Mouse (Mus musculus) brain, embryonic 18.5 days (tissue): ENCODE measurements around the gene Zfp715.
"Not testable (repeated sequence)": the region's sequence is repeated elsewhere in the genome, so short reads cannot be mapped to it uniquely, and the experiment has no call there.

Experiments used
- DNase-seq: peaks from one replicate; pipeline ENCODE4 v3.0.0-alpha.2; 2012; ENCODE audit warnings: low read depth, low spot score

Gene Zfp715

GRCm38 (mm10) chr7:43313013-43313428 is at the start of gene Zfp715:
TSS of gene Zfp715 (minus strand) at chr7:43313294.
- DNase-seq: peak; percentile 91

GRCm38 (mm10) chr7:43362021-43362420 is 48.9 kb upstream of the Zfp715 start:
- no peak for DNase-seq

- no peak for DNase-seq
These were observed 48.3 kb upstream of the Zfp715 start for GRCm38 (mm10) chr7:43361442-43361841.

- no peak for DNase-seq
These were observed 45.5 kb upstream of the Zfp715 start for GRCm38 (mm10) chr7:43358556-43358955.

DNA sequence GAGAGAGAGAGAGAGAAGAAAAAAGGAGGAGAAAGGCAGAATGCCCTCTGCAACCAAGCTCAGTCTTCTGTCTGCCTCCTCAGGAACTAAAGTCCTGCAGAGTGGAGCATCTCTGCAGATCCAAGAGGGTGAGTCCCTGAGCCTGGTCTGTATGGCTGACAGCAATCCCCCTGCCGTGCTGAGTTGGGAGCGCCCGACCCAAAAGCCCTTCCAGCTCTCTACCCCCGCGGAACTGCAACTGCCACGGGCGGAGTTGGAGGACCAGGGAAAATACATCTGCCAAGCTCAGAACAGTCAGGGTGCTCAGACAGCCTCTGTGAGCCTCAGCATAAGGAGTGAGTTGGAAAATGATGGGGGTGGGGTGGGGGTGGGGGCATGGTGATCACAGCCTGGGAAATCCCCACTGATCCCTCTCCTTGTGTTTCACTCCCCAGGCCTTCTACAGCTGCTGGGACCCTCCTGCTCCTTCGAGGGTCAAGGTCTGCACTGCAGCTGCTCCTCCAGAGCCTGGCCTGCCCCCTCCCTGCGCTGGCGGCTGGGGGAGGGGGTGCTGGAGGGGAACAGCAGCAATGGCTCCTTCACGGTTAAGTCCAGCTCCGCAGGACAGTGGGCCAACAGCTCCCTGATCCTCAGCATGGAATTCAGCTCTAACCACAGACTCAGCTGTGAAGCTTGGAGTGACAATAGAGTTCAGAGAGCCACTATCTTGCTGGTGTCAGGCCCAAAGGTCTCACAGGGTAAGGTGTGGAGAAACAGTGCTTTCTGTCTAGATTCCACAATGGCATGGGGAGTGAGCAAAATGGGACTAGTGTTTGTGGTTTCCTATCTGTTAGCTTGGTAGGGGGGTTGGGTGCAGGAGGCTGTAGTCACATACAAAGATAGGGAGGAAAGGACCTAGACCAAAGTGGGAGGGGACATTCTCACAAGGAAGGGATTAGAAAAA is 42.1 kb upstream of the Zfp715 start:
- DNase-seq: no peak

DNA sequence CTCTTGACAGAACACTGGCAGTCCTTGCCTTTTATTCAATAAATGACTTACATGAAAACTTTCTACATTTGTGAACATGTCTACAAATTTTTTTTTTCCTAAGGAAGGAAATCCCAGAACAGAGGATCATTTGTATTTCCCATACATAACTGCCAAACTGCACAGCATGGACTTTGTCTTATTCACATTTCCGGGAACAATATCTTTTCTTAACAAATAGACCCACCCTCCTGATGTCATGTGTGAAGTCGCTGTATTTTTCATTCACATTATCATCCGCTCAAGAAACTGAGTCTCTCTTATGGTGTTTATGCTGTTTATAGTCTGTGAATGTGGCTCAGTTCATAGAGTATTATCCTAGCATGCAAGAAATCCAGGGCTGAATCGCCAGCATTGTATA is 40.7 kb upstream of the Zfp715 start:
- no peak for DNase-seq

DNA sequence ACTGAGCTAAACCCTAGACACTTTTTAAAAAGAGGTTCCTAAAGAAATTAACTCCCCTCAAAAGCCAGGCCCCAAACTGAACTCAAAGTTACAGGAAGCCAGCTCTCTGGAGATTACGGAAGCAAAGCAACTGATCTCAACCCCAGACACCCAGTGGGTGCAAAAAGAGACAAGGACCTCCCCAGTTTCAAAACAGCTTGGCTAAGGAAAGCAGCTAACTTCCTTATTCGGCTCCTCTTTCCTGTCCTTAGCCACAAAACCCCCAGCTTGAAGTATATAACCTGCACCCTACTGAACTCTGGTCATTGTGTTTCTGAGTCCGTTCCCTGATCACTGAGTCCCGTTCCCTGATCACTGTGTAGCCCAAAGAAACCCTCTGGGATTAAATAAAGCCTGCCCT is 40.0 kb upstream of the Zfp715 start:
- DNase-seq: no peak

- DNase-seq: no peak
These were observed 38.1 kb upstream of the Zfp715 start, which contains the start of gene Siglecf for GRCm38 (mm10) chr7:43351154-43351553. TSS of gene Siglecf (plus strand) at chr7:43351341.

DNA sequence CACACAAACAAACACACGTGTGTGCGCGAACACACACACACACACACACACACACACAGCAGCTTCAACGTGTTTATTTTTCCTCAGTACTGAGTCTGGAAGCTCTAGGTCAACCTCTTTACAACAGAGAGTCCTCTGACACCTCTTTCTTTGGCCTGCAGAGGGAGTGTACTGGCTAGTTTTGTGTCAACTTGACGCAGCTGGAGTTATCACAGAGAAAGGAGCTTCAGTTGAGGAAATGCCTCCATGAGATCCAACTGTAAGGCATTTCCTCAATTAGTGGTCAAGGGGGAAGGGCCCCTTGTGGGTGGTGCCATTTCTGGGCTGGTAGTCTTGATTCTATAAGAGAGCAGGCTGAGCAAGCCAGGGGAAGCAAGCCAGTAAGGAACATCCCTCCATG is 36.5 kb upstream of the Zfp715 start:
- DNase-seq: not testable (repeated sequence)

- no peak for DNase-seq
These were observed 33.5 kb upstream of the Zfp715 start for GRCm38 (mm10) chr7:43346571-43346970.

DNA sequence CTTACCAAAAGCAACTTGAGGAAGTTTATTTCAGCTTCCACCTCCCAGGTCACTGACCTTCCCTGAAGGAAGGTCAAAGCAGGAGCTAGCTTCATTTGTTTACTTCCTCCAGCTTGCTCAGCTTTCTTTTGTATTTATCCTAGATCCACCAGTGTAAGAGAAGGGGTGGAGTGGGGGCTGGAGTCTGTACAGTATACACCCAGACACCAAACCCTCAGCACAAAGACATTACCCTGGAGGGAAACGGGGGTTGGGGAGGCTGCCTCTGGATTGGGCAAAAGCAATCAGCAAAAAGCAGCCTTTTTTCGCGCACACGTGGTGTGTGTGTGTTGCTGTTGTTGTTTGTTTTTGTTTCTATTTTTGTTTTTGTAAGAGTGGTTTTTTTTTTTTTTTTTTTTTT is 33.1 kb upstream of the Zfp715 start:
- DNase-seq: no peak

DNA sequence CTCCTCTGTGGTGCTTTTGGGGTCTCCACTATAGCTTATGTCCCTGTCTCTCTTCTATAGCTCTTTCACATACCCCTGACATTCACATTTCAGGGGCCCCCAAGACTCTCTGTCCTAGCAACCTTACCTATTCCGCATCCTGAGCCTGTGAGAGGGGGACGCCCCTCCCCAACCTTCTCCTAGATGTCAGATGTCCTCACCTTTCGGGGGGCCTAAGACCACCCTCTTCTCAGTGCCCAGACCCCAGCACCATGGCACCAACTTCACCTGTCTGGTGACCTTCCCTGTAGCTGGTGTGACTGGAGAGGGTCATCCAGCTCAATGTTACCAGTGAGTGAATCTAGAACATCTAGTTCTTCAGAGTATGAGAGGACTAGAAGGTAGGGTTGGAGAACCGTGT is 31.4 kb upstream of the Zfp715 start:
- no peak for DNase-seq

DNA sequence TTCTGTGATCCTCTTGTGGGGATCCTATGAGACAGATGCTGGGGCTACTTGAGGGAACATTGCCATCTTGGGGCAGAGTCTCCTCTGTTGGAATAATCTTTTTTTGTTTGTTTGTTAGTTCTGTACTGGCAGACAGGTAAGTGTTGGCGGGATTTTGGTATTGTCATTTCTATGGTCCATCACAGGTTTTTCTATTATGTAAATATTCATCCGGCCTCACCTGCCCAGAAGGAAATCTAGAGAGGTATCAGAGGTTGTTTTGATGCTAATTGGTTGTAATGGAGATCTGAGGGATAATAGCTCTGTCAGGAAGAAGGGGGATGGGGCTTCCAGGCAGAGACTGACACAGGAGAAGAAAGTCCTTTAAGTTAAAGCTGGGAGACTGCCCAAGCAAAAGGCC is 30.9 kb upstream of the Zfp715 start:
- no peak for DNase-seq

GRCm38 (mm10) chr7:43343191-43343590 is 30.1 kb upstream of the Zfp715 start:
- DNase-seq: no peak

DNA sequence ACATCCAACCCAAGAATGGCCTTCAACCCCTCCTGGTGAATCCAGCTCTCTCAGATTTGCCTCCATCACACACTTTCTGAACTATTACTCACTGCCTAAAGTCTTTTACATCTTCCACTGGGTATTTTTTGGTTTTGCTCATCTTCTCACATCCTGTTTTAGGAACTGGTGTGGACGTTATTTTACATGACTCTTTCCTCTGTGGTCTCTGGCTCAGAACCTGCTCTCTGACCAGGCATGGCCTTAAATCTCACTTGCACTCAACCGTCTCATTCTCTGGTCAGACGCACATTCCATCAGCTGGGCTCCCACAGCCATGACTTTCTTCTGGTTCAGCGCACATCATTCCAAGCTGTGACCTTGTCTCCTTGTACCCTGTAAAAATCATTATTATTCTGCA is 27.7 kb upstream of the Zfp715 start:
- no peak for DNase-seq

DNA sequence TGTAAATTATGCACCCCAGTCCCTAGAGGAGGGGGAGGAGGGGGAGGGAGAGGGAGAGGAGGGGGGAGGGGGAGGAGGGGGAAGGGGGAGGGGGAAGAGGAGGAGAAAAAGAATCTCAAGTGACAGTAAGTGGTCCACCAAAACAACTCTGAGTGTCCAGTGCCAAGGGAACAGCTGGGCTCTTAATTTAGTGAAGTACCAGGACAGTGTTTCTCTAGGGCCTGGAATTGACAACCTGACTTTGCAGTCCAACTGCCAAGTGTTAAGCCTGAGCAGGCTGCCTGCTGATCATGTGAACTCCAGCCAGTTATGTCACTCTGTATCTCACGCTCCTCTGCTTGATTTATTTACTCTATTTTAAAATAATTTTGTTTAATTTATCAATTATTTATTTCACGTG is 20.8 kb upstream of the Zfp715 start:
- DNase-seq: no peak

DNA sequence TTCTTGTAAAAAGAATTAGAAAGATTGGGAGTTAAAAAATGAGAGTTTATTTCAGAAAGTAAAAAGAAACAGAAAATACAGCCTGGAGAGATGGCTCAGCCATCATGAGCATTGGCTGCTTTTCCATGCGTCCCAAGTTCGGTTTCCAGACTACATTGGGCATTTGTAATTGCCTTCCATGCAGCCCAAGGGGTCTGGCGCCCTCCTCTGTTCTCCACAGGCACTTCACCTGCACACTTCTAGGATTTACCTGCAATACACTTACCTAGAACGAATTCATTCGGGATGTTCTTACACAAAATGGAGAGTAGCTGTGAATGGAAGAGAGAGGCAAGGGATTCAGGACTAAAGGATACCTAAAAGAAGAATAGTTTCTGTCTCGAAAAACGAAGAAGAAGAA is 20.1 kb upstream of the Zfp715 start:
- no peak for DNase-seq

GRCm38 (mm10) chr7:43328101-43328500 is 15.0 kb upstream of the Zfp715 start:
- DNase-seq: no peak

DNA sequence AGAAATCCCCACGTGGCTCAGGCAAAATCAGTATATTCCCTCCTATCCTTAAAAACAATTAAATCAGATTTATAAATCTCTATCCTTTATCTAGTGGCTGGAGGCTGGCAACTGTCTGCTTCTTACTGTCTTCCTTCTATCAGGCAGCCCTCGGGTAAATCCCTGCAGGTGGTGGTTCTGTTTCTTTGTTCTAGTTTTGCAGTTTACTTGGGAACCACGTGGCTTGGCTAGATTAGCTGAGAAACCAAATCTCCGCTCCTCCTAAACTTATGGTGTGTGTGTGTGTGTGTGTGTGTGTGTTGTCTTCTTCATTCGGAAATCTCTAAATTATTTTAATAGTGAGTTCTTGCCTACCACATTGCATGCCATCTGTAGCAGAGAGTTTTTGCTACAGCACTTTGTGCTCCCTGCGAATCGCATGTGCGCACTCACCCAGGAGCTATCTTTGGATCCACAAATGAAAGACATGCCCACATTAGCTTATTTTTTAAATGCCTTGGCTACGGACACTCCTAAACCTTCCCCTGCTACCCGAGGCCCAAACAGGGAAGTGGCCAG is 13.2 kb upstream of the Zfp715 start:
- DNase-seq: no peak

GRCm38 (mm10) chr7:43312386-43313012 is 595 bp downstream of the Zfp715 start:
- no peak for DNase-seq

- no peak for DNase-seq
These were observed 1.5 kb downstream of the Zfp715 start for GRCm38 (mm10) chr7:43311632-43312031.

- no peak for DNase-seq
These were observed 4.0 kb downstream of the Zfp715 start for GRCm38 (mm10) chr7:43309069-43309468.

GRCm38 (mm10) chr7:43305235-43305634 is 7.9 kb downstream of the Zfp715 start:
- DNase-seq: no peak
